Mouse (Mus musculus): ENCODE results near the gene Sipa1.
A peak's percentile ranks its signal among the peaks of the same experiment; 100 is the strongest.

Sipa1 gene

GRCm38 (mm10) chr19:5603664-5604063, 59.8 kb downstream of the Sipa1 start:
- DNase-seq (ENCODE audit: low spot score): no peak

GRCm38 (mm10) chr19:5601752-5602541, 61.6 kb downstream of the Sipa1 start, which contains the start of gene Rnaseh2c:
Gene Rnaseh2c (plus strand): TSS chr19:5601873.
- peak; percentile 58 for DNase-seq (ENCODE audit: low spot score)
